Mouse (Mus musculus): ENCODE measurements around the gene Sh3pxd2a. TPM values are rescaled to one million over a fixed set of nuclear protein-coding genes. Genes with fewer than 3 reads are reported as not detected.

Sh3pxd2a gene
- total and polyA plus RNA-seq, 2 experiments from 2014 or later = 3.4 to 47.2 TPM

DNA sequence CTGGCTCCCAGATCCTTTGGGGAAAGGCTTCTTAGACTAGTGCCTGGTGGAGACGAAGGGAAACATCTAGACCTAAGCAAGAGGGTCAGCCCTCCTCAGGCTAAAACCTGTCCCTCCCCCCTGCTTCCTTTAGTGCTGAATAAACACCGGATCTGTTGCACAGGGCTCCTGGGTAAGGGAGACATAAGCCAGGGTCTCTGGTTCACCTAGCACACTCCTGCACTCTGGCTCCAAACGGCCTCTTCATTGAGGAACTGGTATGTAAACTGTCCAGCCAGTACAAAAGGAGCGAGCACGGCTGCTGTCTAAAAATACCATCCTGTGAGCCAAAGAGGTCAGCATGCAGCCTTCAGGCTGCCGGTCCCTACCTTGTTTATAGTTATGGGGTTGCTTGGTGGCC is 76.8 kb downstream of the Sh3pxd2a start:
- H3K4me1 ChIP-seq (ENCODE audit: control insufficient read depth, insufficient read depth) = peaks cover 32% of the 10 kb centered on the region
- WGBS = 16% methylated on average over 6 of the region's 6 CpGs
- H3K9me3 ChIP-seq (replicated peaks; ENCODE audit: control insufficient read depth, low read length) = no peaks in the 10 kb centered on the region
- peak; percentile 69 for DNase-seq (ENCODE audit: low spot score)
- peak overlapping the region; percentile 83 for H3K27ac ChIP-seq (ENCODE audit: low read depth)
- H3K9ac ChIP-seq (replicated peaks; ENCODE audit: low read depth, low read length) = peak overlapping the region; percentile 28; the same call in 1 of the 2 replicates
- H3K36me3 ChIP-seq (replicated peaks; ENCODE audit: control insufficient read depth, insufficient read depth, low read length) = no peaks in the 10 kb centered on the region
- peak overlapping the region; percentile 4; the same call in 1 of the 2 replicates for H3K4me2 ChIP-seq (ENCODE audit: low read depth, low read length)
- TF ChIP-seq CTCF (IDR thresholded peaks at IDR 0.05; ENCODE audit: low read depth) (no peak), EP300 (IDR thresholded peaks at IDR 0.05; ENCODE audit: low read depth) (no peak)
- no peaks in the 10 kb centered on the region for H3K27me3 ChIP-seq (ENCODE audit: control insufficient read depth, insufficient read depth, low read length)
- H3K4me3 ChIP-seq (ENCODE audit: low read depth, low read length) = no peak overlapping the region
- peak; percentile 56; the same call in 1 of the 2 replicates for ATAC-seq (ENCODE audit: insufficient read depth, low read depth)

GRCm38 (mm10) chr19:47385971-47386370 is 78.2 kb downstream of the Sh3pxd2a start:
- TF ChIP-seq CTCF (IDR thresholded peaks at IDR 0.05; ENCODE audit: low read depth) = no peak
- TF ChIP-seq EP300 (IDR thresholded peaks at IDR 0.05; ENCODE audit: low read depth) = no peak
- ATAC-seq (ENCODE audit: insufficient read depth, low read depth) (no peak), DNase-seq (ENCODE audit: low spot score) (no peak)
- Histone ChIP-seq H3K9me3 (replicated peaks; ENCODE audit: control insufficient read depth, low read length) (no peaks in the 10 kb centered on the region), H3K4me2 (ENCODE audit: low read depth, low read length) (no peak overlapping the region), H3K36me3 (replicated peaks; ENCODE audit: control insufficient read depth, insufficient read depth, low read length) (no peaks in the 10 kb centered on the region), H3K4me1 (ENCODE audit: control insufficient read depth, insufficient read depth) (peaks cover 32% of the 10 kb centered on the region), H3K4me3 (ENCODE audit: low read depth, low read length) (no peak overlapping the region), H3K27me3 (ENCODE audit: control insufficient read depth, insufficient read depth, low read length) (no peaks in the 10 kb centered on the region), H3K27ac (ENCODE audit: low read depth) (peak overlapping the region; percentile 83; the same call in 1 of the 2 replicates), H3K9ac (replicated peaks; ENCODE audit: low read depth, low read length) (no peak overlapping the region)
- WGBS = 39% methylated on average over 10 of the region's 10 CpGs

DNA sequence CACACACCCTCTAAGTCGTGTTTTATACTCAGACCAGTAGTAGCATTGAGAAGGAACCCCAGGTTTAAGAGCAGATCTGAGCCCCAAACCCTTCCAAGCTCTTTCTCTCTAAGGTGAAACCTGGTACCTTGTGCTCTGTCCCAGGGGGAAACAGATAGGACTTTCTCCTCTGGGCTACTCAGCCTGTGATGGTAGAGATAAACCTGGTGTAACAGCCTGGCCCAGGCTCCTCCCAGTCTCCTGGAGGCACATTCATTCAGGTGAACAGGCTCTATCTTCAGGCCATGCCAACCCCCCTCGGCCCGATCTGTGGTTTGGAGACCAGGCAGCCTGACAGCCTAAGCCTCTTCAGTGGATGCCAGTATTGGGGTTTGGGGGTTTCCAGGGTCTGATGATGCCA is 79.6 kb downstream of the Sh3pxd2a start:
- TF ChIP-seq CTCF (IDR thresholded peaks at IDR 0.05; ENCODE audit: low read depth) (no peak), EP300 (IDR thresholded peaks at IDR 0.05; ENCODE audit: low read depth) (no peak)
- no peak for DNase-seq (ENCODE audit: low spot score)
- no peak overlapping the region for H3K4me3 ChIP-seq (ENCODE audit: low read depth, low read length)

DNA sequence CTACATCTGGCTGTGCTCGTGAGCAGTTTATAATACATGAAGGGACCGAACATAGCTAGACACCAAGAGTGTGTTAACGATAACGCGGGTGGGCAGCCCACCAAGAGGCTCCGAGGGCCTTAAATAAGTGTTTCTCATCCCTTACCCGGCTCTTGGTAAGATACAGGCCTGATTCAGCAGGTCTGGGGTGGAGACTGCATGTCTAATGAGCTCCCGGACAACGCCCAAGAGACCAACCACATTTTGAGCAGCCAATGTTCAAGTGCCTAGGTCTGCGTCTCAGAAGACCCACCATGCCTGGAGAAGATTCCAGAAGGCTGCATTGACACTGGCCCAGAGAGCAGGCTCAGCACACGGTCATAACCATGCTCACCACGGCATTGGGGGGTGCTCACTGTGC is 80.2 kb downstream of the Sh3pxd2a start:
- DNase-seq (ENCODE audit: low spot score) (no peak), ATAC-seq (ENCODE audit: insufficient read depth, low read depth) (no peak)
- WGBS = 89% methylated on average over 12 of the region's 12 CpGs
- TF ChIP-seq EP300 (IDR thresholded peaks at IDR 0.05; ENCODE audit: low read depth) = no peak
- TF ChIP-seq CTCF (IDR thresholded peaks at IDR 0.05; ENCODE audit: low read depth) = no peak
- Histone ChIP-seq H3K4me3 (ENCODE audit: low read depth, low read length) (no peak overlapping the region), H3K4me1 (ENCODE audit: control insufficient read depth, insufficient read depth) (peaks cover 32% of the 10 kb centered on the region), H3K36me3 (replicated peaks; ENCODE audit: control insufficient read depth, insufficient read depth, low read length) (no peaks in the 10 kb centered on the region), H3K9ac (replicated peaks; ENCODE audit: low read depth, low read length) (no peak overlapping the region), H3K27me3 (ENCODE audit: control insufficient read depth, insufficient read depth, low read length) (no peaks in the 10 kb centered on the region), H3K27ac (ENCODE audit: low read depth) (no peak overlapping the region), H3K4me2 (ENCODE audit: low read depth, low read length) (no peak overlapping the region), H3K9me3 (replicated peaks; ENCODE audit: control insufficient read depth, low read length) (no peaks in the 10 kb centered on the region)

More for the DNA sequence above, 79.6 kb downstream of the Sh3pxd2a start:
- Histone ChIP-seq H3K27me3 (ENCODE audit: control insufficient read depth, insufficient read depth, low read length) (no peaks in the 10 kb centered on the region), H3K9me3 (replicated peaks; ENCODE audit: control insufficient read depth, low read length) (no peaks in the 10 kb centered on the region), H3K4me2 (ENCODE audit: low read depth, low read length) (no peak overlapping the region), H3K36me3 (replicated peaks; ENCODE audit: control insufficient read depth, insufficient read depth, low read length) (no peaks in the 10 kb centered on the region), H3K4me1 (ENCODE audit: control insufficient read depth, insufficient read depth) (peaks cover 32% of the 10 kb centered on the region), H3K9ac (replicated peaks; ENCODE audit: low read depth, low read length) (no peak overlapping the region), H3K27ac (ENCODE audit: low read depth) (no peak overlapping the region)
- no peak for ATAC-seq (ENCODE audit: insufficient read depth, low read depth)
- 87% methylated on average over 3 of the region's 3 CpGs for WGBS

GRCm38 (mm10) chr19:47382268-47382667 is 81.9 kb downstream of the Sh3pxd2a start:
- H3K4me2 ChIP-seq (ENCODE audit: low read depth, low read length) = no peak overlapping the region
- WGBS = 82% methylated on average over 5 of the region's 5 CpGs
- H3K4me1 ChIP-seq (ENCODE audit: control insufficient read depth, insufficient read depth) = peaks cover 22% of the 10 kb centered on the region
- no peak overlapping the region for H3K4me3 ChIP-seq (ENCODE audit: low read depth, low read length)
- no peak overlapping the region for H3K27ac ChIP-seq (ENCODE audit: low read depth)
- no peak for DNase-seq (ENCODE audit: low spot score)
- peak; percentile 46 for TF ChIP-seq CTCF (IDR thresholded peaks at IDR 0.05; ENCODE audit: low read depth)
- TF ChIP-seq EP300 (IDR thresholded peaks at IDR 0.05; ENCODE audit: low read depth) = no peak
- no peaks in the 10 kb centered on the region for H3K9me3 ChIP-seq (replicated peaks; ENCODE audit: control insufficient read depth, low read length)
- no peaks in the 10 kb centered on the region for H3K27me3 ChIP-seq (ENCODE audit: control insufficient read depth, insufficient read depth, low read length)
- ATAC-seq (ENCODE audit: insufficient read depth, low read depth) = no peak
- H3K9ac ChIP-seq (replicated peaks; ENCODE audit: low read depth, low read length) = no peak overlapping the region
- H3K36me3 ChIP-seq (replicated peaks; ENCODE audit: control insufficient read depth, insufficient read depth, low read length) = no peaks in the 10 kb centered on the region

DNA sequence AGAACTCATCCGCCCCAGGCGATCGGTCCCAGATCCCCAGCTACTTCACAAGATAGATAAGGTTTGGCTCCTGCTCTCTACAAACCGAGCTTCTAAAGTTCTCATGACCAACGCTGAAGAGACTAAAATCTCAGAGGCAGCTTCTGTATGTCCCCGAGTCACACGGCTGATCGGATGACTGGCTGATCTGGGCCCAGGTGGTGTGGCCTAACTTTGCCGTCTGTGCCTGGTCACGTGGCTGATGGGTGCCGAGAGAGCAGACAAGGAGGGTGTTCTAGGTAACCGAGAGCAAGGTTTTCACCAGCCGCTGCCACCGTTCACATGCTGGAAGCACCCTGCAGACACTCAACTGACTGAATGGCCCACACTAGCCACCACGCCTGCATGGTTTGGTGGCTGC is 83.2 kb downstream of the Sh3pxd2a start:
- Histone ChIP-seq H3K4me2 (ENCODE audit: low read depth, low read length) (no peak overlapping the region), H3K36me3 (replicated peaks; ENCODE audit: control insufficient read depth, insufficient read depth, low read length) (no peaks in the 10 kb centered on the region), H3K27me3 (ENCODE audit: control insufficient read depth, insufficient read depth, low read length) (no peaks in the 10 kb centered on the region), H3K4me3 (ENCODE audit: low read depth, low read length) (no peak overlapping the region), H3K9ac (replicated peaks; ENCODE audit: low read depth, low read length) (no peak overlapping the region), H3K4me1 (ENCODE audit: control insufficient read depth, insufficient read depth) (peaks cover 10% of the 10 kb centered on the region), H3K9me3 (replicated peaks; ENCODE audit: control insufficient read depth, low read length) (no peaks in the 10 kb centered on the region), H3K27ac (ENCODE audit: low read depth) (0 out of 2 replicates have a peak overlapping the region, but pooled peaks have one; percentile 12)
- no peak for TF ChIP-seq EP300 (IDR thresholded peaks at IDR 0.05; ENCODE audit: low read depth)
- TF ChIP-seq CTCF (IDR thresholded peaks at IDR 0.05; ENCODE audit: low read depth) = no peak
- DNase-seq (ENCODE audit: low spot score) = no peak
- WGBS = 54% methylated on average over 15 of the region's 15 CpGs
- no peak for ATAC-seq (ENCODE audit: insufficient read depth, low read depth)

Data from heart, postnatal 0 days (tissue).